Mouse (Mus musculus) MEL (cell line): ENCODE results near the gene Naif1. TPM values are rescaled to one million over a fixed set of nuclear protein-coding genes. Genes with fewer than 3 reads are reported as not detected.

Experiments
- DNase-seq: peaks from one replicate; pipeline ENCODE4 v3.0.0; 2011; ENCODE audit warnings: low read depth, low spot score
- H3K27ac ChIP-seq: 2 replicates; pipeline ENCODE4 v1.5.1; 2012; ENCODE audit warnings: low read depth, mild to moderate bottlenecking, control low read depth, low read length, moderate library complexity; ENCODE audit not compliant: control insufficient read depth
- H3K27me3 ChIP-seq, 2 experiments: fragments of 150-350 bp in 1 of 2; sonication (generic) in 1 of 2; 2 replicates each; pipeline ENCODE4 v1.6.1; 2012; ENCODE audit warnings: low read length in 2 of 2, mild to moderate bottlenecking in 2 of 2, improper control_type of control experiment in 1 of 2, moderate library complexity in 1 of 2; ENCODE audit not compliant: insufficient read depth in 2 of 2, control insufficient read depth in 1 of 2
- H3K36me3 ChIP-seq, 2 experiments: 2 replicates each; pipeline ENCODE4 v1.6.1; 2012 to 2014; ENCODE audit warnings: low read length in 2 of 2, improper control_type of control experiment in 1 of 2, inconsistent platforms in 1 of 2, mild to moderate bottlenecking in 1 of 2; ENCODE audit not compliant: insufficient read depth in 2 of 2, control insufficient read depth in 1 of 2
- H3K4me1 ChIP-seq, 2 experiments: fragments of 150-350 bp in 1 of 2; sonication (generic) in 1 of 2; 2 replicates each; pipeline ENCODE4 v1.6.1; 2012; ENCODE audit warnings: low read length in 2 of 2, improper control_type of control experiment in 1 of 2, mild to moderate bottlenecking in 1 of 2; ENCODE audit not compliant: insufficient read depth in 2 of 2, control insufficient read depth in 1 of 2
- H3K4me3 ChIP-seq, 2 experiments: fragments of 150-350 bp in 1 of 2; sonication (generic) in 1 of 2; 2 replicates each; pipeline ENCODE4 v1.5.1; 2012; ENCODE audit warnings: low read depth in 2 of 2, low read length in 2 of 2, mild to moderate bottlenecking in 2 of 2, moderate library complexity in 2 of 2, control low read depth in 1 of 2, improper control_type of control experiment in 1 of 2; ENCODE audit not compliant: control insufficient read depth in 1 of 2, insufficient read depth in 1 of 2
- H3K79me2 ChIP-seq: 2 replicates; pipeline ENCODE4 v1.6.1; 2012; ENCODE audit warnings: mild to moderate bottlenecking, low read length, moderate library complexity; ENCODE audit not compliant: control insufficient read depth, poor library complexity, insufficient read depth
- H3K9ac ChIP-seq: 2 replicates; pipeline ENCODE4 v1.6.1; 2012; ENCODE audit warnings: low read depth, mild to moderate bottlenecking, control low read depth, low read length, moderate library complexity; ENCODE audit not compliant: control insufficient read depth, poor library complexity, severe bottlenecking
- H3K9me3 ChIP-seq: fragments of 150-350 bp; sonication (generic); replicated peaks from 2 replicates; pipeline ENCODE4 v1.6.1; 2012; ENCODE audit warnings: mild to moderate bottlenecking, low read length, improper control_type of control experiment, moderate library complexity; ENCODE audit not compliant: insufficient read depth
- BHLHE40 ChIP-seq: IDR thresholded peaks from 2 replicates; pipeline ENCODE4 v1.6.1; 2012; ENCODE audit warnings: low read depth, mild to moderate bottlenecking, inconsistent platforms, low read length, improper control_type of control experiment, borderline replicate concordance
- CHD1 ChIP-seq: IDR thresholded peaks from 2 replicates; pipeline ENCODE4 v1.6.1; 2012; ENCODE audit warnings: low read depth, mild to moderate bottlenecking, inconsistent platforms, low read length, improper control_type of control experiment
- CHD2 ChIP-seq: IDR thresholded peaks from 2 replicates; pipeline ENCODE4 v1.6.1; 2011; ENCODE audit warnings: low read length, improper control_type of control experiment
- E2F4 ChIP-seq: IDR thresholded peaks from 2 replicates; pipeline ENCODE4 v1.6.1; 2011; ENCODE audit warnings: low read depth, low read length, improper control_type of control experiment, borderline replicate concordance
- EP300 ChIP-seq, 2 experiments: IDR thresholded peaks; 2 replicates each; pipeline ENCODE4 v1.6.1; 2011; ENCODE audit warnings: improper control_type of control experiment in 2 of 2, low read length in 2 of 2, low read depth in 1 of 2, mild to moderate bottlenecking in 1 of 2
- ETS1 ChIP-seq: IDR thresholded peaks from 2 replicates; pipeline ENCODE4 v1.6.1; 2012; ENCODE audit warnings: low read depth, mild to moderate bottlenecking, inconsistent platforms, low read length, improper control_type of control experiment, moderate library complexity
- GATA1 ChIP-seq: IDR thresholded peaks from 2 replicates; pipeline ENCODE4 v1.6.1; 2011; ENCODE audit warnings: low read depth, low read length, improper control_type of control experiment
- MAX ChIP-seq: IDR thresholded peaks from 2 replicates; pipeline ENCODE4 v1.6.1; 2011; ENCODE audit warnings: low read length, improper control_type of control experiment
- MAZ ChIP-seq: IDR thresholded peaks from 2 replicates; pipeline ENCODE4 v1.6.1; 2012; ENCODE audit warnings: low read depth, mild to moderate bottlenecking, inconsistent platforms, low read length, improper control_type of control experiment
- MXI1 ChIP-seq: IDR thresholded peaks from 2 replicates; pipeline ENCODE4 v1.6.1; 2011; ENCODE audit warnings: mild to moderate bottlenecking, low read depth, low read length, improper control_type of control experiment
- MYB ChIP-seq: IDR thresholded peaks from 2 replicates; pipeline ENCODE4 v1.6.1; 2011; ENCODE audit warnings: mild to moderate bottlenecking, low read depth, low read length, improper control_type of control experiment
- NELFE ChIP-seq: IDR thresholded peaks from 2 replicates; pipeline ENCODE4 v1.6.1; 2011; ENCODE audit warnings: low read depth, low read length, improper control_type of control experiment
- POLR2A ChIP-seq, 2 experiments: IDR thresholded peaks; 2 replicates each; pipeline ENCODE4 v1.6.1; 2011 to 2012; ENCODE audit warnings: low read length in 2 of 2, mild to moderate bottlenecking in 2 of 2, control low read depth in 1 of 2, improper control_type of control experiment in 1 of 2, low read depth in 1 of 2, moderate library complexity in 1 of 2; ENCODE audit not compliant: control insufficient read depth in 1 of 2, insufficient read depth in 1 of 2, poor library complexity in 1 of 2
- RAD21 ChIP-seq: IDR thresholded peaks from 2 replicates; pipeline ENCODE4 v1.6.1; 2011; ENCODE audit warnings: mild to moderate bottlenecking, low read depth, low read length, improper control_type of control experiment
- RCOR1 ChIP-seq: IDR thresholded peaks from 2 replicates; pipeline ENCODE4 v1.6.1; 2012; ENCODE audit warnings: low read depth, mild to moderate bottlenecking, inconsistent platforms, low read length, improper control_type of control experiment
- SIN3A ChIP-seq: IDR thresholded peaks from 2 replicates; pipeline ENCODE4 v1.6.1; 2012; ENCODE audit warnings: low read length, improper control_type of control experiment, inconsistent platforms
- SMC3 ChIP-seq: IDR thresholded peaks from 2 replicates; pipeline ENCODE4 v1.6.1; 2011; ENCODE audit warnings: low read depth, low read length, improper control_type of control experiment
- TAL1 ChIP-seq: IDR thresholded peaks from 2 replicates; pipeline ENCODE4 v1.6.1; 2012; ENCODE audit warnings: mild to moderate bottlenecking, inconsistent platforms, low read length, moderate library complexity, mixed read lengths
- UBTF ChIP-seq: IDR thresholded peaks from 2 replicates; pipeline ENCODE4 v1.6.1; 2012; ENCODE audit warnings: low read depth, mild to moderate bottlenecking, inconsistent platforms, low read length, improper control_type of control experiment, moderate library complexity, borderline replicate concordance; ENCODE audit not compliant: insufficient read depth
- USF1 ChIP-seq: IDR thresholded peaks from 2 replicates; pipeline ENCODE4 v1.6.1; 2014; ENCODE audit warnings: low read depth, mild to moderate bottlenecking, inconsistent platforms, low read length, improper control_type of control experiment, moderate library complexity
- USF2 ChIP-seq, 2 experiments: IDR thresholded peaks; 2 replicates each; pipeline ENCODE4 v1.6.1; 2011 to 2012; ENCODE audit warnings: improper control_type of control experiment in 2 of 2, low read length in 2 of 2, borderline replicate concordance in 1 of 2, inconsistent platforms in 1 of 2, low read depth in 1 of 2, mild to moderate bottlenecking in 1 of 2; ENCODE audit not compliant: insufficient read depth in 1 of 2
- ZC3H11A ChIP-seq: IDR thresholded peaks from 2 replicates; pipeline ENCODE4 v1.6.1; 2012; ENCODE audit warnings: low read depth, mild to moderate bottlenecking, inconsistent platforms, low read length, improper control_type of control experiment
- polyA plus RNA-seq, 2 experiments: library from polyadenylated mRNA; stranded (reverse) in 1 of 2; unstranded in 1 of 2; fragments of >175 nt in 1 of 2; fragments of >200 nt in 1 of 2; gene quantifications; 2 replicates each; pipeline versions ENCODE4 v1.2.1 to v1.2.4; 2012; ENCODE audit warnings: low replicate concordance in 2 of 2, low read depth in 1 of 2; ENCODE audit not compliant: insufficient read length in 2 of 2, insufficient read depth in 1 of 2, missing spikeins in 1 of 2
- total RNA-seq: library from RNA; depleted of rRNA; stranded (reverse); fragments of 300-350 nt; gene quantifications from 2 replicates; pipeline ENCODE4 v1.2.3, GENCODE M21; 2012

Gene Naif1
- total and polyA plus RNA-seq, 3 experiments = 4.9 to 8.5 TPM; not detected in 1

- H3K9ac ChIP-seq = no peak overlapping the region
- no peaks in the 10 kb centered on the region for H3K9me3 ChIP-seq
- DNase-seq = no peak
- H3K27me3 ChIP-seq = no peaks in the 10 kb centered on the region
- H3K79me2 ChIP-seq = no peaks in the 10 kb centered on the region
- no peak overlapping the region for H3K4me3 ChIP-seq
- no peaks in the 10 kb centered on the region for H3K4me1 ChIP-seq
- TF ChIP-seq ETS1 = no peak
- TF ChIP-seq GATA1 = no peak
- no peak for TF ChIP-seq UBTF
- TF ChIP-seq E2F4 = no peak
- TF ChIP-seq BHLHE40 = no peak
- TF ChIP-seq NELFE = no peak
- no peak for TF ChIP-seq MXI1
- TF ChIP-seq ZC3H11A = no peak
- no peak for TF ChIP-seq SIN3A
- no peak for TF ChIP-seq USF1
- no peak overlapping the region for H3K27ac ChIP-seq
- no peaks in the 10 kb centered on the region; a peak in 1 of 4 replicates for H3K36me3 ChIP-seq
Measured at GRCm38 (mm10) chr2:32413936-32414335, 36.3 kb upstream of the Naif1 start.

GRCm38 (mm10) chr2:32415801-32416200 is 34.5 kb upstream of the Naif1 start:
- H3K79me2 ChIP-seq = no peaks in the 10 kb centered on the region
- H3K27me3 ChIP-seq = no peaks in the 10 kb centered on the region
- H3K27ac ChIP-seq = no peak overlapping the region
- no peak overlapping the region for H3K4me3 ChIP-seq
- no peaks in the 10 kb centered on the region for H3K4me1 ChIP-seq
- DNase-seq = no peak
- H3K9me3 ChIP-seq = no peaks in the 10 kb centered on the region
- no peaks in the 10 kb centered on the region; a peak in 1 of 4 replicates for H3K36me3 ChIP-seq
- no peak for TF ChIP-seq CHD2
- TF ChIP-seq CHD1 = no peak
- no peak for TF ChIP-seq SMC3
- no peak for TF ChIP-seq USF2 (IDR thresholded peaks at IDR 0.05; ENCODE audit: borderline replicate concordance in 1 of 2, insufficient read depth in 1 of 2, low read depth in 1 of 2, low read length in 2 of 2)
- TF ChIP-seq EP300 (IDR thresholded peaks at IDR 0.05; ENCODE audit: low read depth in 1 of 2, low read length in 2 of 2) = no peak
- H3K9ac ChIP-seq = no peak overlapping the region

- Histone ChIP-seq H3K27me3 (no peaks in the 10 kb centered on the region), H3K27ac (no peak overlapping the region), H3K79me2 (no peaks in the 10 kb centered on the region), H3K9me3 (no peaks in the 10 kb centered on the region), H3K4me1 (peaks cover under 1 to 2% of the 10 kb centered on the region in 2 experiments; a peak in 3 of 4 replicates), H3K9ac (no peak overlapping the region), H3K4me3 (no peak overlapping the region), H3K36me3 (peaks cover 0 to 3% of the 10 kb centered on the region in 2 experiments; a peak in 3 of 4 replicates)
- DNase-seq = no peak
- no peak for TF ChIP-seq RAD21
- no peak for TF ChIP-seq RCOR1
- no peak for TF ChIP-seq NELFE
- no peak for TF ChIP-seq MAZ
- TF ChIP-seq MYB = no peak
- no peak for TF ChIP-seq TAL1
- TF ChIP-seq POLR2A (IDR thresholded peaks at IDR 0.05; ENCODE audit: control insufficient read depth in 1 of 2, insufficient read depth in 1 of 2, low read depth in 1 of 2, low read length in 2 of 2, poor library complexity in 1 of 2) = no peak
- no peak for TF ChIP-seq BHLHE40
- TF ChIP-seq MAX = no peak
- TF ChIP-seq USF2 (IDR thresholded peaks at IDR 0.05; ENCODE audit: borderline replicate concordance in 1 of 2, insufficient read depth in 1 of 2, low read depth in 1 of 2, low read length in 2 of 2) = no peak
Measured at GRCm38 (mm10) chr2:32416556-32416955, 33.7 kb upstream of the Naif1 start.
